In the genomic region with DNA sequence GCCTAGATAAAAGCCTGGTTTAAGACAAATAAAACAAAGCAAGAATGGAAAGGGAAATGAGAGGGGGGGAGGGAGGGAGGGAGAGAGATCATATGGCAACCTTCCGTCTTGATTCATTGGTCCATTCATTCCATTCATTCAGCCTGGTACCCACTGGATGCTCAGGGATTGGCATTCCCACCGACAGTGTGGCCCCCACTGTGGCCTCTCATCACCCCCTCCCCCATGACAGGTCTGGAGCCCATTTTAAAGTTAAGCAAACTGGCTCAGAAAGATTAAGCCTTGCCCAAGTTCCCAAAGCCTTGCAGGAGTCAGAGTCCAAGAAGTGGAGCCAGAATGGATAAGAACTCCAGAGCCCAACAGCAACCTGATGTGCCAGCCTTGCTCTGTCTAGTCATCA, we compare ENCODE assay signal across 10 mouse cellular contexts.
DNase-seq lines count a peak whose midpoint lies in the region; ATAC-seq lines count a peak whose summit lies in the region.
"Had no signal": no experiment of that assay in that cellular context is flagged by ENCODE, and none has a peak within 500 bp of the region (broad histone marks: within the 10 kb centered on the region; RNA-seq: fewer than 3 reads in every experiment).

No protein-coding gene starts in this region.

- 13% methylated on average over 2 of the region's 2 CpGs for WGBS in embryonic facial prominence, embryonic 12.5 days
- WGBS in forebrain, embryonic 12.5 days: 2% methylated on average over 2 of the region's 2 CpGs
- 6% methylated on average over 2 of the region's 2 CpGs for WGBS in hindbrain, embryonic 12.5 days
- WGBS in midbrain, embryonic 13.5 days: 5% methylated on average over 2 of the region's 2 CpGs

- no peaks in the 10 kb centered on the region for H3K36me3 ChIP-seq in embryonic facial prominence, embryonic 12.5 days
- no peaks in the 10 kb centered on the region for H3K36me3 ChIP-seq in forebrain, embryonic 12.5 days (replicated peaks)
- H3K36me3 ChIP-seq in hindbrain, embryonic 12.5 days: no peaks in the 10 kb centered on the region
- no peaks in the 10 kb centered on the region for H3K36me3 ChIP-seq in midbrain, embryonic 13.5 days
- H3K36me3 ChIP-seq: neural tube, embryonic 12.5 days had no signal

- no peak for ATAC-seq in embryonic facial prominence, embryonic 12.5 days (ENCODE audit: insufficient number of reproducible peaks, insufficient read depth, low FRiP score, low TSS enrichment)
- peak; percentile 57 for ATAC-seq in forebrain, embryonic 12.5 days (ENCODE audit: low FRiP score)
- ATAC-seq in hindbrain, embryonic 12.5 days (ENCODE audit: low FRiP score): peak; percentile 44; the same call in 1 of the 2 replicates
- peak; percentile 64 for ATAC-seq in midbrain, embryonic 13.5 days
- ATAC-seq in megakaryocyte-erythroid progenitor cell, adult 5-6 weeks (replicated peaks; ENCODE audit: low FRiP score, low TSS enrichment, poor library complexity, severe bottlenecking): no peak
- ATAC-seq: inflammation-experienced regulatory T-cells, adult 6 months had no signal

- no peaks in the 10 kb centered on the region for H3K9me3 ChIP-seq in embryonic facial prominence, embryonic 12.5 days
- H3K9me3 ChIP-seq in forebrain, embryonic 12.5 days: no peaks in the 10 kb centered on the region
- H3K9me3 ChIP-seq in hindbrain, embryonic 12.5 days (replicated peaks): no peaks in the 10 kb centered on the region
- no peaks in the 10 kb centered on the region for H3K9me3 ChIP-seq in midbrain, embryonic 13.5 days
- H3K9me3 ChIP-seq: neural tube, embryonic 12.5 days had no signal

- 0 out of 2 replicates have a peak overlapping the region, but pooled peaks have one; percentile 4 for H3K9ac ChIP-seq in embryonic facial prominence, embryonic 12.5 days
- no peak overlapping the region for H3K9ac ChIP-seq in forebrain, embryonic 12.5 days
- H3K9ac ChIP-seq in hindbrain, embryonic 12.5 days: no peak overlapping the region
- no peak overlapping the region for H3K9ac ChIP-seq in midbrain, embryonic 13.5 days (replicated peaks)
- H3K9ac ChIP-seq: neural tube, embryonic 12.5 days had no signal

- no peaks in the 10 kb centered on the region for H3K4me1 ChIP-seq in embryonic facial prominence, embryonic 12.5 days
- peaks cover 7% of the 10 kb centered on the region; the same call in 1 of the 2 replicates for H3K4me1 ChIP-seq in forebrain, embryonic 12.5 days
- peaks cover 7% of the 10 kb centered on the region; the same call in 1 of the 2 replicates for H3K4me1 ChIP-seq in hindbrain, embryonic 12.5 days
- H3K4me1 ChIP-seq in midbrain, embryonic 13.5 days (replicated peaks): no peaks in the 10 kb centered on the region; the same call in 1 of the 2 replicates

- no peak overlapping the region for H3K4me3 ChIP-seq in embryonic facial prominence, embryonic 12.5 days
- no peak overlapping the region for H3K4me3 ChIP-seq in forebrain, embryonic 12.5 days (replicated peaks)
- H3K4me3 ChIP-seq in hindbrain, embryonic 12.5 days: no peak overlapping the region
- no peak overlapping the region for H3K4me3 ChIP-seq in midbrain, embryonic 13.5 days (replicated peaks)
- H3K4me3 ChIP-seq: neural tube, embryonic 12.5 days had no signal

- no peak overlapping the region for H3K4me2 ChIP-seq in embryonic facial prominence, embryonic 12.5 days (replicated peaks)
- peak overlapping the region; percentile 22; the same call in 1 of the 2 replicates for H3K4me2 ChIP-seq in forebrain, embryonic 12.5 days
- no peak overlapping the region; the same call in 1 of the 2 replicates for H3K4me2 ChIP-seq in hindbrain, embryonic 12.5 days (replicated peaks)
- H3K4me2 ChIP-seq in midbrain, embryonic 13.5 days (replicated peaks): no peak overlapping the region; the same call in 1 of the 2 replicates
- H3K4me2 ChIP-seq: neural tube, embryonic 12.5 days had no signal

- DNase-seq in spleen, postnatal 4 days (ENCODE audit: low spot score in 2 of 2): no peak
- DNase-seq in kidney, adult 9 months: no peak
- DNase-seq in spleen, postnatal 14 days (ENCODE audit: low spot score in 2 of 2): no peak

- H3K27me3 ChIP-seq in embryonic facial prominence, embryonic 12.5 days: peaks cover 7% of the 10 kb centered on the region; the same call in 1 of the 2 replicates
- H3K27me3 ChIP-seq in forebrain, embryonic 12.5 days: peaks cover 21% of the 10 kb centered on the region
- H3K27me3 ChIP-seq in hindbrain, embryonic 12.5 days: peaks cover 17% of the 10 kb centered on the region
- H3K27me3 ChIP-seq in midbrain, embryonic 13.5 days: peaks cover 16% of the 10 kb centered on the region
- H3K27me3 ChIP-seq: neural tube, embryonic 12.5 days had no signal

- H3K27ac ChIP-seq in embryonic facial prominence, embryonic 12.5 days: no peak overlapping the region
- no peak overlapping the region for H3K27ac ChIP-seq in forebrain, embryonic 12.5 days
- H3K27ac ChIP-seq in hindbrain, embryonic 12.5 days: no peak overlapping the region
- H3K27ac ChIP-seq in midbrain, embryonic 13.5 days: no peak overlapping the region
- H3K27ac ChIP-seq: neural tube, embryonic 12.5 days had no signal

Comparison
In these comparisons a context has a peak if more than half of its experiments do, and no peak if none do; other contexts are left out.
1. ATAC-seq: peak in forebrain, embryonic 12.5 days (single experiment), hindbrain, embryonic 12.5 days (single experiment) and midbrain, embryonic 13.5 days (single experiment); none in embryonic facial prominence, embryonic 12.5 days (single experiment) and megakaryocyte-erythroid progenitor cell, adult 5-6 weeks (single experiment).